Mouse (Mus musculus) embryonic facial prominence, embryonic 13.5 days (tissue): Measurements from ENCODE around the gene Sos1. TPM values are rescaled to one million over a fixed set of nuclear protein-coding genes. Genes with fewer than 3 reads are reported as not detected.

Source experiments
- ATAC-seq: fragments of 200-750 bp; cut with Nextera tagmentation; 2 replicates; pipeline ENCODE4 v1.8.0; 2017; ENCODE audit warnings: low read depth; ENCODE audit not compliant: insufficient number of reproducible peaks, insufficient read depth, low FRiP score, low TSS enrichment
- H3K27ac ChIP-seq: fragments of 300-500 bp; sonication (generic); 2 replicates; pipeline ENCODE4 v1.5.1; 2015; ENCODE audit warnings: moderate library complexity, mild to moderate bottlenecking, inconsistent platforms
- H3K27me3 ChIP-seq: fragments of 300-500 bp; sonication (generic); 2 replicates; pipeline ENCODE4 v1.6.1; 2015; ENCODE audit warnings: mild to moderate bottlenecking, inconsistent platforms
- H3K36me3 ChIP-seq: fragments of 300-500 bp; sonication (generic); 2 replicates; pipeline ENCODE4 v1.6.1; 2015; ENCODE audit warnings: mild to moderate bottlenecking, inconsistent platforms
- H3K4me1 ChIP-seq: fragments of 300-500 bp; sonication (generic); 2 replicates; pipeline ENCODE4 v1.6.1; 2015; ENCODE audit warnings: inconsistent platforms
- H3K4me2 ChIP-seq: fragments of 300-500 bp; sonication (generic); 2 replicates; pipeline ENCODE4 v1.6.1; 2015; ENCODE audit warnings: moderate library complexity, mild to moderate bottlenecking, inconsistent platforms
- H3K4me3 ChIP-seq: fragments of 300-500 bp; sonication (generic); 2 replicates; pipeline ENCODE4 v1.5.1; 2015; ENCODE audit warnings: mild to moderate bottlenecking, inconsistent platforms
- H3K9ac ChIP-seq: fragments of 300-500 bp; sonication (generic); 2 replicates; pipeline ENCODE4 v1.6.1; 2015; ENCODE audit warnings: mild to moderate bottlenecking, inconsistent platforms
- H3K9me3 ChIP-seq: fragments of 300-500 bp; sonication (generic); 2 replicates; pipeline ENCODE4 v1.6.1; 2016; ENCODE audit warnings: inconsistent platforms
- WGBS: fragments of 180-500 bp; shearing (Covaris S2); methylation state at CpG from one replicate; pipeline ENCODE4 v1.1.7; 2015; ENCODE audit warnings: mixed read lengths; 5-methylcytosine and 5-hydroxymethylcytosine counted together
- polyA plus RNA-seq: library from polyadenylated mRNA; unstranded; fragments of >200 nt; fragmentation: Nextera tagmentation; extraction: Ambion mirVana; gene quantifications from 2 replicates; pipeline ENCODE4 v1.2.1, GENCODE M21; 2015

Sos1 gene
- polyA plus RNA-seq, 1 experiment from 2014 or later: 5.5 TPM

- WGBS: 33% methylated on average over 4 of the region's 4 CpGs
- no peak for ATAC-seq
Observed at GRCm38 (mm10) chr17:80509494-80510458, 29.5 kb upstream of the Sos1 start.

GRCm38 (mm10) chr17:80505766-80506165, 25.5 kb upstream of the Sos1 start:
- no peak for ATAC-seq
- H3K9ac ChIP-seq: no peak overlapping the region
- no peak overlapping the region for H3K4me3 ChIP-seq
- WGBS: 86% methylated on average over 6 of the region's 6 CpGs
- H3K36me3 ChIP-seq: no peaks in the 10 kb centered on the region
- no peak overlapping the region for H3K4me2 ChIP-seq
- H3K27ac ChIP-seq: no peak overlapping the region
- 0 out of 2 replicates have a peak, but pooled peaks cover 4% of the 10 kb centered on the region for H3K4me1 ChIP-seq
- H3K27me3 ChIP-seq: no peaks in the 10 kb centered on the region
- H3K9me3 ChIP-seq: no peaks in the 10 kb centered on the region

More at GRCm38 (mm10) chr17:80509494-80510458, 29.5 kb upstream of the Sos1 start:
- no peaks in the 10 kb centered on the region for H3K27me3 ChIP-seq
- no peaks in the 10 kb centered on the region for H3K4me1 ChIP-seq
- H3K4me3 ChIP-seq: no peak overlapping the region
- H3K4me2 ChIP-seq: no peak overlapping the region
- no peaks in the 10 kb centered on the region for H3K36me3 ChIP-seq
- H3K27ac ChIP-seq: no peak overlapping the region
- no peak overlapping the region for H3K9ac ChIP-seq
- H3K9me3 ChIP-seq: no peaks in the 10 kb centered on the region

- H3K9ac ChIP-seq: no peak overlapping the region
- H3K36me3 ChIP-seq: no peaks in the 10 kb centered on the region
- no peak overlapping the region for H3K4me2 ChIP-seq
- no peak overlapping the region for H3K27ac ChIP-seq
- no peaks in the 10 kb centered on the region for H3K9me3 ChIP-seq
- 0 out of 2 replicates have a peak, but pooled peaks cover 4% of the 10 kb centered on the region for H3K4me1 ChIP-seq
- ATAC-seq: no peak
- H3K27me3 ChIP-seq: no peaks in the 10 kb centered on the region
- H3K4me3 ChIP-seq: no peak overlapping the region
- WGBS: 86% methylated on average over 4 of the region's 4 CpGs
Observed at GRCm38 (mm10) chr17:80505342-80505741, 25.1 kb upstream of the Sos1 start.

GRCm38 (mm10) chr17:80501805-80502172, 21.5 kb upstream of the Sos1 start:
- Histone ChIP-seq H3K9ac (no peak overlapping the region), H3K36me3 (no peaks in the 10 kb centered on the region), H3K4me1 (0 out of 2 replicates have a peak, but pooled peaks cover 4% of the 10 kb centered on the region), H3K27me3 (no peaks in the 10 kb centered on the region), H3K4me3 (no peak overlapping the region), H3K9me3 (no peaks in the 10 kb centered on the region), H3K27ac (no peak overlapping the region), H3K4me2 (no peak overlapping the region)
- no peak for ATAC-seq
- 55% methylated on average over 2 of the region's 2 CpGs for WGBS

- H3K9ac ChIP-seq: no peak overlapping the region
- H3K9me3 ChIP-seq: no peaks in the 10 kb centered on the region
- H3K27me3 ChIP-seq: no peaks in the 10 kb centered on the region
- no peaks in the 10 kb centered on the region for H3K36me3 ChIP-seq
- ATAC-seq: no peak
- no peak overlapping the region for H3K27ac ChIP-seq
- H3K4me2 ChIP-seq: no peak overlapping the region
- H3K4me3 ChIP-seq: no peak overlapping the region
- 0 out of 2 replicates have a peak, but pooled peaks cover 4% of the 10 kb centered on the region for H3K4me1 ChIP-seq
- 75% methylated on average over 5 of the region's 5 CpGs for WGBS
Observed at GRCm38 (mm10) chr17:80501037-80501804, 21.0 kb upstream of the Sos1 start.

- WGBS: 87% methylated on average over 4 of the region's 4 CpGs
- no peaks in the 10 kb centered on the region for H3K27me3 ChIP-seq
- H3K9ac ChIP-seq: no peak overlapping the region
- H3K9me3 ChIP-seq: no peaks in the 10 kb centered on the region
- no peak overlapping the region for H3K4me2 ChIP-seq
- H3K4me3 ChIP-seq: no peak overlapping the region
- 0 out of 2 replicates have a peak, but pooled peaks cover 4% of the 10 kb centered on the region for H3K4me1 ChIP-seq
- no peaks in the 10 kb centered on the region for H3K36me3 ChIP-seq
- no peak overlapping the region for H3K27ac ChIP-seq
- no peak for ATAC-seq
Observed at GRCm38 (mm10) chr17:80500025-80500424, 19.8 kb upstream of the Sos1 start.

GRCm38 (mm10) chr17:80498600-80499268, 18.5 kb upstream of the Sos1 start:
- Histone ChIP-seq H3K27me3 (no peaks in the 10 kb centered on the region), H3K4me2 (no peak overlapping the region), H3K27ac (no peak overlapping the region), H3K4me3 (no peak overlapping the region), H3K4me1 (0 out of 2 replicates have a peak, but pooled peaks cover 4% of the 10 kb centered on the region), H3K9me3 (no peaks in the 10 kb centered on the region), H3K36me3 (no peaks in the 10 kb centered on the region), H3K9ac (no peak overlapping the region)
- no peak for ATAC-seq
- 51% methylated on average over 11 of the region's 11 CpGs for WGBS

- no peaks in the 10 kb centered on the region for H3K9me3 ChIP-seq
- 71% methylated on average over 9 of the region's 9 CpGs for WGBS
- H3K4me2 ChIP-seq: no peak overlapping the region
- no peak for ATAC-seq
- H3K4me1 ChIP-seq: 0 out of 2 replicates have a peak, but pooled peaks cover 4% of the 10 kb centered on the region
- no peaks in the 10 kb centered on the region for H3K27me3 ChIP-seq
- H3K9ac ChIP-seq: no peak overlapping the region
- H3K36me3 ChIP-seq: no peaks in the 10 kb centered on the region
- no peak overlapping the region for H3K27ac ChIP-seq
- no peak overlapping the region for H3K4me3 ChIP-seq
Observed at GRCm38 (mm10) chr17:80497183-80497601, 16.9 kb upstream of the Sos1 start.

- Histone ChIP-seq H3K27ac (no peak overlapping the region), H3K4me2 (no peak overlapping the region), H3K27me3 (no peaks in the 10 kb centered on the region), H3K4me3 (no peak overlapping the region), H3K4me1 (0 out of 2 replicates have a peak, but pooled peaks cover 4% of the 10 kb centered on the region), H3K9ac (no peak overlapping the region), H3K36me3 (no peaks in the 10 kb centered on the region), H3K9me3 (no peaks in the 10 kb centered on the region)
- ATAC-seq: no peak
- WGBS: 76% methylated on average over 8 of the region's 8 CpGs
Observed at GRCm38 (mm10) chr17:80496607-80497170, 16.4 kb upstream of the Sos1 start.

GRCm38 (mm10) chr17:80496185-80496584, 15.9 kb upstream of the Sos1 start:
- H3K4me1 ChIP-seq: 0 out of 2 replicates have a peak, but pooled peaks cover under 1% of the 10 kb centered on the region
- H3K4me3 ChIP-seq: no peak overlapping the region
- no peak overlapping the region for H3K9ac ChIP-seq
- H3K9me3 ChIP-seq: no peaks in the 10 kb centered on the region
- H3K4me2 ChIP-seq: no peak overlapping the region
- H3K27ac ChIP-seq: no peak overlapping the region
- no peak for ATAC-seq
- H3K36me3 ChIP-seq: no peaks in the 10 kb centered on the region
- H3K27me3 ChIP-seq: no peaks in the 10 kb centered on the region
- WGBS: 54% methylated on average over 6 of the region's 6 CpGs

- Histone ChIP-seq H3K27ac (no peak overlapping the region), H3K9ac (no peak overlapping the region), H3K4me2 (no peak overlapping the region), H3K4me3 (no peak overlapping the region), H3K27me3 (no peaks in the 10 kb centered on the region), H3K9me3 (no peaks in the 10 kb centered on the region), H3K36me3 (no peaks in the 10 kb centered on the region), H3K4me1 (peaks cover 7% of the 10 kb centered on the region)
- 80% methylated on average over 1 of the region's 1 CpGs for WGBS
- no peak for ATAC-seq
Observed at GRCm38 (mm10) chr17:80493891-80494290, 13.6 kb upstream of the Sos1 start.
